Mouse (Mus musculus) heart, adult 2 months (tissue): Measurements from ENCODE around the gene Pygl.

Experiments used
- CTCF ChIP-seq: fragments of 200-600 bp; IDR thresholded peaks from 2 replicates; pipeline ENCODE4 v1.8.1; 2022; ENCODE audit warnings: antibody characterized with exemption, mild to moderate bottlenecking, moderate library complexity
- EP300 ChIP-seq: fragments of 200-500 bp; IDR thresholded peaks from 2 replicates; pipeline ENCODE4 v1.6.1; 2011; ENCODE audit warnings: low read depth, low read length, control low read depth; ENCODE audit not compliant: insufficient read depth
- POLR2A ChIP-seq: fragments of 200-500 bp; IDR thresholded peaks from 2 replicates; pipeline ENCODE4 v1.6.1; 2011; ENCODE audit warnings: mild to moderate bottlenecking, low read depth, low read length, control low read depth; ENCODE audit not compliant: insufficient read depth

GRCm38 (mm10) chr12:70140993-70141576 is 90.2 kb downstream of the Pygl start:
- TF ChIP-seq CTCF (no peak), POLR2A (no peak), EP300 (no peak)
